Mouse (Mus musculus) T-helper 17 cell (primary cell): Measurements from ENCODE around the gene Trpm1.
"Not testable (repeated sequence)": the region's sequence is repeated elsewhere in the genome, so short reads cannot be mapped to it uniquely, and the experiment has no call there.

Experiments used
- in situ Hi-C, 2 experiments: fragments of 300-600 bp; cut with MboI, MseI; formaldehyde crosslinking; loops; 1 replicate in 1 of 2; 2 replicates in 1 of 2; pipeline ENCODE4 v1.15.1; 2025; ENCODE audit warnings: high pct_unique_total_duplicates in 2 of 2

Trpm1 gene

DNA sequence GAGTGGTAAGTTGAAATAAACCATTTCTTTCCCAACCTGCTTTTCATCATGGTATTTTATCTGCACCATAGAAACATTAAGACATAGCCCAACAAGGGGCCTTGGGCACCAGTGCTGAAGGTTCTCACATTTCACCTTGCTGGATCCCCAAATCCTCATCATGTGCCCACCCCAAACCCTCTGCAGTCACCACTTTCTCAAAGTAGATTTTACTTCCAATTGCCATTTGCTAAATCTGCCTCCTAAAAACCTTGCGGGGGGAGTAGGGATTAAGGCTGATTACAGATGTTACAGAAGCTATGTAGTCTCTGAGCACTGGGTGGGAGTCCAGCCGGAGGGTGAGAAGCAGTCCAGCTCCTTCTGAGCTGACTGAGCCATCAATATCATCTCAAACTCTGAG, at the start of gene Trpm1:
Gene Trpm1 (plus strand): TSS at position 301 of the 400 bp plus-strand sequence.
- in situ Hi-C loops: no loop called here

DNA sequence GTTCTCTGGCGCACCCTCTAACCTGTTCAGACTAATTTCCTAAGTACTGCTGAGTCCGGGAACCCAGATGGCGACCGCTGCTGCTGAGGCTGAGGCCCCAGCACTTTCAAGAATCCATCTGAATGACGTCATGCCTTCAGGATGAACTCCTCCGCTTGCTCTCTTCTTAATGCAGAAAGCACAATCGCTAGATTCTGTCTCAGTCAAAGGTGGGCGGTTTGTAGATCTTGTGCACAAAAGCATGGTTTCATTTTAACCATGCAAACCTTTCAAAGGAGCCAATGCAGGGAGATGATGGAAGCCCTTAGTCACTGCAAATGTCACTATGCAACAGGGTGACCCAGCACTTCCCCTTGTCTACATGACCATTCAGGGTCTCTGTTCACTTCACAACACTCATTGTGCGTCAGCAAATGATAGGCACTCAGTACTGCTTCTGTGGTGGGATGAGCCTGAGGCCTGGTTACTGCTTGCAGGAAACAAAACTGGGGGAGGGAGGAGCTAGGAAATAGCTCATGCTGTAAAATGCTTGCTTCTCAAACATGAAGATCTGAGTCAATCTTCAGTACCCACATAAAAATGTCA, 31.4 kb upstream of the Trpm1 start:
- in situ Hi-C loops: no loop called here

DNA sequence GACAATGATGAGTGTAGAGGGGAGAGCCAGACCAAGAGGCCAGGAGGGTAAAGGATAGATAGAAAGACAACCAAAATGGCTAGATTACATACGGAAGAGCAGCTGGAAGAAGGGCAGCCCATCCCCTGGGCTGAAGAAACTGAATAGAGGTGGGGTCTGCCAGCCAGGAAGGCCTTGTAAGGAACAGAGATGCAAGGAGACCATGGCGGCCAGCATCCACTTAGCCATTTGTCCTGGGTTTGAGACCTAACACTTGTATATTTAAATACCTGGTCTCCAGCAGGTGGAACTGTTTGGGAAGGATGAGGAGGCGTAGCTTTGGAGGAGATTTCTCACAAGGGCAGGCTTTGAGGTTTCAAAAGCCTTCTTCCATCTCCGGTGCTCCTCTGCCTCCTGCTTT, 29.9 kb upstream of the Trpm1 start:
- in situ Hi-C loops: no loop called here

DNA sequence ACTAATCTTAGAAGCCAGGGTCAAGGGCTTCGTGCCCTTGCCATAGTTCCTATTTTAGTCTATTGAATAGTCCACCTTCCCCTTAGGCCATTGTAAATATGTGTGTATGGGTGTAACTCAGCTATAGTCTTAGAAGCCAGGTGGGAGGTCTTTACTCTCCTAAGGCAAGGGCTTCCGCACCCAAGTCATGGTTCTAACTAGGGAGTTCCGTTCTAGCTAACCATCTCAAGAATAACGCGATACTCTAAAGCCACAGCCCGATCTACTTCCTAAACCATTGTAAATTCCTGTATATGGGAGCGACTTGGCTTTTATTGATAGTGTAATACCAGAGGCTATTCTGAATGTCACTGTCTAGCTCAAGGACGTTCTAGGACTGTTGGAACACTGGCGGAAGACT, 27.6 kb upstream of the Trpm1 start:
- in situ Hi-C loops: not testable (repeated sequence)

DNA sequence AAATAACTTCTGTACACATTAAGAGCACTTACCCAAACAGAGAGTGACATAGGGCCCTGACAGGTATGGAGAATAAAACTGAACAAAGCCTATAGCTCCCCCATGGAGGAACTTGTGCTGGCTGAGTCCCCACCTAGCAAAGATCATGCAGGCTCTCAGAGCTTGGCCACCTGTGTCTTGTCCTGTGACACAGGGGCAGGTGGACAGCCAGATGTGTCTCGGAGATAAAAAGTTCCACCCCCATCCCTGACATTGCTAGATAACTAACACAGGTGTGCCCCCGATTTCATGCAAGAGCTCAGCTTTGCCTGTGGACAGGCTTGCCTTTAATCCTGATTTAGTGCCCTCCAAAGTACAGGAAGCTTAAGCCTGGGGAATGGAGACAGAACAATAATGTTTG, 13.8 kb upstream of the Trpm1 start:
- in situ Hi-C loops: loop anchor here (5.0 kb wide), 4 partner anchors 38 to 98 kb away; no protein-coding TSS in a partner anchor

DNA sequence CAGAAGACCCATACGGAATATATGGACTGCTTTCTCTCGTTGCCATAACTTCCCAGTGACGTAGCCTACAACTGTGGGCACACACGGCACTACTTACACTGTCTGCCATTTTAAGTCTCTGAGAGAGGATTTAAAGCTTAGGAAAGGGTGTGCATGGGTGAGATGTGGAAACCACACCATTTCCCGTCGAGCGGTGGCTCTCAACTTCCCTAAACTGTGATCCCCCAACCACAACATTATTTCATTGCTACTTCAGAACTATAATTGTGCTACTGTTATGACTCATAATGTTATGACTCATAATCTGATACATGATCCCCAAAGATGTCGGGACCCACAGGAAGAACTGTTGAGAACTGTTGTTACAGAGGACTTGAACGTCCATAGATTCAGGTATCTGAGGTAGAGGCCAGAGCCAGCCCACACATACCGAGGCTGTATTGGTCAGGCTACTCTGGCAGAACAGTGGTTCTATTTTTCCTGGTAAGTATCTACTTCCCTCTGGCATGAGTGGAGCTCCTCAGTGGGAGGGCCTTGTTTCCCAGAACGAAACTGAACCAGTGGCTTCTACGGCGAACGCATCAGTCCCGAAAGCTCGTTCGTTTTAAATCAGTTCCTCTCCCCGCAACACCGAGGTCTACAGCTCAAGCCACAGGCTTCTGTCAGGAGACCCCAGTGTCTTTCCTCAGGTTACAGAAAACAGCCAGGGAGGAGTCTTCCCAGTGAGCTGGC, 12.2 kb upstream of the Trpm1 start:
- in situ Hi-C loops: loop anchor here (5.0 kb wide), 2 partner anchors 79 to 84 kb away; no protein-coding TSS in a partner anchor

DNA sequence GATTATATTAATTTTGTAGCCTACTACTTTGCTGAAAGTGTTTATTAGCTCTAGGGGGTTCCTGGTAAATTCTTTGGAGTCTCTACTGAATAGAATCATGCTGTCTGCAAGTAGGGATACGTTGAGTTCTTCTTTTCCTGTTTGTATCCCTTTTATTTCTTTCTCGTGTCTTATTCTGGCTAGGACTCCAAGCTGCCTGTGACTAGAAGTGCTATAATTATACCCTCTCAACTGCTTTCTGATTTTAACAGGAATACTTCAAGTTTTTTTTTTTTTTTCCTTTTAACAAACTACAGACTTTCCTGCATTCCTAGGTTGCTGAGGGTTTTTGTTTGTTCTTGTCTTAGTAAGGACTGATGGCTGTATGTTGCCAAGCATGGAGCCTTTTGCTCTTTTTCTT, 4.3 kb upstream of the Trpm1 start:
- in situ Hi-C loops: loop anchor here in 1 of 2 experiments (5.0 kb wide), 1 partner anchor 207 kb away; no protein-coding TSS in a partner anchor

DNA sequence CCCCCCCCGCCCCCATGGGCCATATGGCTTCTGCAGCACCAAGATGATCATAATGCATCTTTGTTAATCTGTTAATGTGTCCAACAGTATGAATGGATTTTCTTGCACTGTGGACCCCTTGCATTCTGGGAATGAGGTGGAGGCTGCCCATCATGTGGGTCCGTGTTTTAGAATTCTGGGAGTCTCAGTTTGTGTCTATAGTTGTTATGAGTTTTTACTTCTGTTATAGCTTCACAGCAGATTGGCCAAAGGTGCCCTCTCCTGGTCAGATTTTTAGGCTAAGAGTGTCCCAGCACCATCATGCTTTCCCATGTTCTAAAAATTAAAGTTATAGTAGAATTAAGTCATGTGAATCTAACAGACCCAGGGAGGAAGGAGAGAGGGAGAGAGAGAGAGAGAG, 3.9 kb upstream of the Trpm1 start:
- in situ Hi-C loops: loop anchor here in 1 of 2 experiments (5.0 kb wide), 1 partner anchor 207 kb away; no protein-coding TSS in a partner anchor

DNA sequence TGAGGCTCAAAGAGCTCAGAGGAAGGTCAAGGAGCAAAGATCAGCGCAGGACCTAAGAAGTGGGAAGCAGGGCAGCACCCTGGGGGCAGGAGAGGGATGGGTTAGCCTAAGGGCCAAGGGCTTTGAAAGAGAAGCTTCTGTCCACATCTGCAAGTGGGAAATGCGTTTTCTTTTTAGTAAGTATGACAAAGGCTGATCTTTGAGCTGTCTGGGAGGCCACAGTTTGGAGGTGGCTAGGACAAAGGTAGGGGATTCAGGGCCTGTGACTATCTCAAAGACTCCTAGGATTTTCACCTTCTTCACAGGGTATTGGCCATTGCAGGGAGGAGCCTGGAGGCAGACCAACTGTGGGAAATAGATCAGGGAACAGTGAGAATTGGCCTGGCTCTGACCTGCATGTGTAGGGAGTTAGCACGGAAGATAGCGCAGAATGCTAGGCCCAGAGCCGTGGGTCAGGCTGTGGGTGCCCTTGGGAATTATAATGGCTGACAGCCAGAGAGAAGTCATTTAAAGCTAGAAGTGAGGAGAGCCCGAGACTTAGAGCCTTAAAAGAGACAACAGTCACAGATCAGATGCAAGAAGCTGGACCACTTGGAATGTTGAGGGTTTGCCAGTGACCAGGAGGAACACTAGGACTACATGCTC, 3.1 kb upstream of the Trpm1 start:
- in situ Hi-C loops: no loop called here

DNA sequence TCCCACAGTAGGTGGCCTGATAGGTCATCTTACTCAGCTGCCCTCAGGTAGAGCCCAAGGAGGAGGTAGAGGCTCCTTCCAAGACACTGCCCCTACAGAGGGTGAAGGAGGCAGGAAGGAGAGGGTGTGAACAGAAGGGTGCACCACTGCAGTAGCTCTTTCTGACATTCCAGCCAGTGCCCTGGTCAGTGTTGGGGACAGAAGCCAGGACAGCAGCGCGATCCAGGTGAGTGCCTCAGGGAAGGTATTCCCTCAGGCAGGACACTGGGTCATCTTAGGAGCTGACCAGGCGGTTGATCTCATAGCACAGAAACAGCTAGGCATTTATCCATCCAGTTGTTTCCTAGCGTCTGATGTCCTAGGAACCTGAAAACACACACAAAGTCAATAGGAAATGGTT, 1.6 kb downstream of the Trpm1 start:
- in situ Hi-C loops: loop anchor here (5.0 kb wide), 3 partner anchors 48 to 403 kb away; no protein-coding TSS in a partner anchor

DNA sequence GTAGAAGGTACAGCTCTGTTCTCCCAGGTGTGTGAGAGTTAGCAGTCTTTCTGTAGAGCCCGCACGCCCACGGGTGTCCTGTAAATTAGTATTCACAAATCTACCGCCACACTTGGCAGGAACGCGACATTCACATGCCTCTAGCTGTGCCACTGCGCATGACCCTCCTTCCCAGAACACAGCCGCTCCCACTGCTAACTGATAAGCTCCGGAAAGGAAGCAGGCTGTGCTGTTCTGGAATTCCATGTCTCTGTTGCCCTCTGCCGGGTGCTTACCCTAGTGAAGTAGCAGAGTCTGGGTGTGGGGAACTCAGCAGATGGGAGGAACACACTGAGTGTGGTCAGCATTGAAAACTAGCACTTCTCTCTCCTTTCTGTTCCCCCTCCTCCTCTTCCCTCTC, 2.1 kb downstream of the Trpm1 start:
- in situ Hi-C loops: loop anchor here (5.0 kb wide), 3 partner anchors 48 to 403 kb away; no protein-coding TSS in a partner anchor

DNA sequence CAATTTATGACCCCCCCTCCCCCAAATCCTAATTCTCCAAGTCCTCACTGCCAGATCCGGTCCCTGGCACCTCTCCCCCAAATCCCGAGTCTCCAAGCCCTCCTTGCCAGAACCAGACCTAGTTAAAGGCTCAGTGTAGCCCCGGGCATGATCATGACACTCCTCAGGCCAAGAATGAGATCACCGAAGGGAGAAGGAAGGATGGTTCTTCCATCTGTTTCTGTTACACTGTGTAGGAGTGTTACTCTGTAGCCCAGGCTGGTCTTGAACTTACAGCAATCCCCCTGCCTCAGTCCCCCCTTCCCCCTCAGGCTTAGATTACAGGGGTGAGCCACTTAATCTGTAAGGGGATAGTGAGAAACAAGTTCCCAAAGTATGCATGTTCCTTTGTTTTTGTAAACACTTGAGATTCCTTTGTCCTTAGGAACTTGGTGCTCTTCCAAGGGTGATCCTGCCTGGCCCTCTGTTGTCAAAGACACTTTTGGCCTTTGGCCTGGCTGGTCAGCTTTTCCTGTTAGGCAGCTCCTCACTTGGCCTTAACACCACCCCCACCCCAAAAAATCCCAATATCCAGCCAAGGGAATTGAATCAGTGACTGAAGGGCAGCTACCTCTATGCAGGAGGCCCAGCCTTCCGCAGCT, 2.8 kb downstream of the Trpm1 start:
- in situ Hi-C loops: loop anchor here (5.0 kb wide), 3 partner anchors 49 to 404 kb away; no protein-coding TSS in a partner anchor

DNA sequence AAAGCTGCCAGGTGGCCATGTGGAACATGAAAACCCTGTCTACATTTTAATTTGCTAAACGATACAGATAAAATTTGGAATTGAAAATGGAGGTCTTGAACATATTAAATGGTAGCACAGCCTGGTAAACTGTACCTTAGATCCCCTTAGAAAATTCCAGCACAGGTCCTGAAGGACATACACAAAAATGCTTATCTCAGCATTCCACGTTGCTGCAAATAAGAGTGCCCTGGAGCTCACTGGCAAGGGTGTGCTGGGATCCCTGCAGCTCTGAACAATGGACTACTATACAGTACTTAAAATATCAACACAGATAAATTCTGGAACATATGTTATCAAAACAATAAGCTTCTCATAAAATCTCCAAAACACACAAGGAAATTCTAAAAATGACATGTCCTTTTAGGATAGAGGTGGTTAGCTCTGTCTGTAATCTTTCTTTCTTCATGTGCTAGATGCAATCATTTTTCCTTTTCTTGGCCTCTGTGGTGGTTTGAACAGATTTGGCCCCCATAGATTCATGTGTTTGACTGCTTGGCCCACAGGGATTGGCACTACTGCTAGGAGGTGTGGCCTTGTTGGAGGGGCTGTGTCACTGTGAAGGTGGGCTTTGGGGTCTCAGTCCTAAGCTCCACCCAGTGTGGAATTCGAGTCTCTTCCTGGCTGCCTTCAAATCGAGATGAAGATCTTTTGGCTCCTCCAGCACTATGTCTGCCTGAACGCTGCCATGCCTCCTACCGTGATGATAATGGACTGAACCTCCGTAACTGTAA, 3.5 kb downstream of the Trpm1 start:
- in situ Hi-C loops: loop anchor here (5.0 kb wide), 3 partner anchors 50 to 405 kb away; no protein-coding TSS in a partner anchor

DNA sequence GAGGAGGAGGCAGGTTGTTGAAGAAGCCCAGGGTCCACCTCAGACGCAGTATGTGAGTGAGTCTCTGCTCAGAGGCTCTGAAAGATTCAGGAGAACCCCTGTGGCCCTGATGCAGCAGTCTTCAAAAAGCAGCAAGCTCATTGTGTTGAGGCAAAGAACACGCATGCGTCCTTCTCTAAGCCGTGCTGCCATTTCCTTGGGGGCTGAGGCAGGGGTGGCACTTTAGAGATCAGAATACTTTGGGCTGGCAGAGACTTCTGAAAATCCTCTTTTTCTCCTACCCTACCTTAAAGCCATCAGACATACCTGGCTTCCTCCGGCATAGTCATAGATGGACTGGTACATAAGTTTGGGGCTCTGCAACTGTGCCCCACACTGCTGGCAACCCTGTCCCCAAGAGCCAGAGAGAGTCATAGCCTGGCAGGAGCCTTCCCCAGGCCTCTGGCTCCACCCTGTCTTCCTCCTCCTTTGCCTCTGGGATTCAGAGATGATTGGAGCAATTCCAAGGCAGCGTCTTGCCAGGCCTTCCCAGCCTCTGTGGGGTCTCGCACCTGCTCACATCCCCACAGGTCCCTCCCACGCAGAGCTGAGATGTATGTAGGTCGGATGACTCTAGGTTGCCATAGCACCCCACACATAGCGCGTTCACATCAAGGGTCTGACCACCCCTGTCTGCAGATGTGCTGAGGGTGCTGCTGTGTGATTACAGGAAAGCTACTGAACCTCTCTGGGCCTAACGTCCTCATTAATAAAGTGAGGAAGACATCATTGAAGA, 4.8 kb downstream of the Trpm1 start:
- in situ Hi-C loops: loop anchor here (5.0 kb wide), 3 partner anchors 51 to 406 kb away; no protein-coding TSS in a partner anchor

DNA sequence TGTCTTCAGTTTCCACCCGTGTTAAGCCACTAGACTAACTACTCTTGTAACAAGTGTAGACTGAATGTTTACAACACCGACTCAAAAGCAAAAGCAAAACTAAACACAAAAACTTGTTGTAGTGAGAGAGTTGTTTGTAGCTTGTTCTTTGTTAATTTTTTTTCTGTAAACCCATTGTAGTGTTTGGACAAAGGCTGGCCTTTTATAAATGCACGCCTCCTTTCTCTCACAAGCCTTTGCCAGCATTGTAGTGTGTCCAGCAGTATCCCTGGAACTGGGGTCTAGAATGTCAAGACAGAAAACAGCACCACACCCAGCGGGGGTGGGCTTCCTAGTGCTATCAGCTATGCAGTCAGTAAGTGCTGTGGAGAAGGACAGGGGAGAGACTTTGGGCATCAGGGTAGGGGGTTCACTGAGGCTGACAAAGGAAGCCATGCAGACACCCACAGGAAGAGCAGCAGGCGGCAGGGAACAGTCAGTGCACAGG, 5.5 kb downstream of the Trpm1 start:
- in situ Hi-C loops: loop anchor here (5.0 kb wide), 3 partner anchors 52 to 407 kb away; no protein-coding TSS in a partner anchor

DNA sequence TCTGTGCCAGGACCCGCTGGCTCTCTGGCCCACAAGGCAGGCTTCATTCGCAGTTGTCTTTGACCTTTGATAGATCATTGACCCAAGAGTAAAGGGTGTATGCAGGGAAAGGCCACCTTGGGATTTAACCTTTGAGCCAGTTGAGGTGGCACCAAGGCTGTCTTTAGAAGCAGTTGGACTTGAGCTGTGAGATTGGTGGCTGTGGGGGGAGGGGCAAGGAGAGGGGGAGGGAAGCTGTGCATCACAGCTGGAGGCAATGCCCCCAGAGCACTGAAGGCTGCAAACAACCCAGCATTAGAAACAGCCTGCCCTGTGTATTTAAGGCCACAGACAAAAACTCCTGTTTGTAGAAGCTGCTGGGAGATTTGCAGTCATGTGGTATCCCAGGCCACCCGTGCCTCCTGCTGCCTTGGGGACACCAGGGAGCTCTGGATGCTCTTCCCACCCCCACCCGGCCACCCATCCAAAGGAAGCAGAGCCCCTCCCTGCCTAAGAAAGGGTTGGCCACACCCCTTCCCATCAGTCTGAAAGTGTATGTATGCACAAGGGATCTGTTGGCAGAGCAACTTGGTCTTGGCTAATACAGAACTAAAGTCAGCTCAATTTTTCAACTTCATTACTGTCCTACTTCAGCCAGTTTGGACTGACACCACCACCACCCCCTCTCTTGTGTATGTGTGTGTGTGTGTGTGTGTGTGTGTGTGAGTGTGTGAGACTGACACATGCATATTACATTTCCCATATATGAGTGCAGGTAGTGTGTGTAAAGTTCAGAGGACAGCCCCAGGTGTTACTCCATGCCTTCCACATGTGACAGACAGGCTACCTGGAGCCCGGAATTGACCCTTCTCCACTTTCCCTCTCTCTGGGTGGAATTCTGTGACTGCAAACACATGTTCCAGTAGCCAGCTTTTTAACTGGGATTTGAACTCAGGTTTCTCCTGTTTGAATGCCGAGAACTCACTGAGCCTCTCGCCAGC, 6.3 kb downstream of the Trpm1 start:
- in situ Hi-C loops: loop anchor here (5.0 kb wide), 3 partner anchors 53 to 408 kb away; no protein-coding TSS in a partner anchor

DNA sequence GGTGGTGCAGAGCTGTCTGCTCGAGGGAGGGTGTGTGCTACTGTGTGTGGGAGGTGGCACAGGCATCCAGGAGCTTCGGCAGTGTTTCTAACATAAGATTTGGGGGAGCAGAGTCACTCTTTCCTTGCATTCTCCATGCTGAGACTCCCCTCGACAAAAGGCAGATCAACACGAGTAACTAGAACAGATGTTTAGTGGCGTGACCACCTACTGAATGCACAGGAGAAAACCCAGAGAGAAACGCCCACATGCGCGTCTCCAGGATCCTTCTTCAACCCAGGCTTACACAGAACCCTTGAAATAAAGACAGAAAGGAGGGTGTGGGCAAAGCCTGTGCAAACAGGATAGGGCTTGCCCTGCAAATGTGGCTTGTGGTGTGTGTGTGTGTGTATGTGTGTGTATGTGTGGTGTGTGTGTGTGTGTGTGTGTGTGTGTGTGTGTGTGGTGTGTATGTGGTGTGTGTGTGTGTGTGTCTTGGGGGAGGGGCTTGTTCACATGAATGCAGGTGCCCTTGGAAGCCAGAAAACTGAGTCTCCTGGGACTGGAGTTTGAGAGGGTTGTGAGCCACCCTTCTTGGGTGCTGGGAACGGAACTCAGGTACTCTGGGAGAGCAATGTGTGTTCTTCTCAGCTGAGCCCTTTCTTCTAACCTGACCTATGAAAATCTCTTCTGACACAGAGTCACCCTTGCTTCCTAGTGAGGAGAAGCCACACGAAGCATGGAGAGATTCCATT, 7.3 kb downstream of the Trpm1 start:
- in situ Hi-C loops: loop anchor here in 1 of 2 experiments (5.0 kb wide), 1 partner anchor 409 kb away; no protein-coding TSS in a partner anchor

DNA sequence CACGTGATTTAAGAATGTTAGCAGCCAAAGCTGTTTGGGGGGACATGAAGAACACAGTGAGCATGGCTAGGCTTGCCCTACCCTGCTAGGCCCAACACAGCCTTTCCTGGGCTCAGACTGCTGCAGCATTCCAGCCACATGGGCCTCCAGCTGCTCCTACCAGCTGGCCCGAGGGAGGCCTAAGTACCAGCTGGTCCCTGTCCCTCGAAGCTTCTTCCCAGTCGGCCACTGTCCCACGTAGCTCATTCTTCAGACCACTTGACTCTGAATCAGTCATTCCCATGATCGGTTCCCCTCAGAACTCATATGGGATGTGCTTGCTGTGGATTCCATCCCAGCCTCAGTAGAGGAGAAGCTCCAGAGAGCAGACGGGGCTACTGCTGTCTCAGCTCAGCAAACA, 8.4 kb downstream of the Trpm1 start:
- in situ Hi-C loops: loop anchor here in 1 of 2 experiments (5.0 kb wide), 1 partner anchor 410 kb away; no protein-coding TSS in a partner anchor
